Mouse (Mus musculus) left cerebral cortex, postnatal 14 days (tissue): ENCODE measurements at regions not wholly inside any gene's neighbourhood (a gene's known extent, or its start where the extent isn't known, plus 50 kb on each side); places are given as distances from the start of the nearest gene placed in this dataset.

ENCODE experiments used
- DNase-seq, 2 experiments: peaks; one replicate each; pipeline ENCODE4 v3.0.0; 2021 to 2022; ENCODE audit warnings: low spot score in 2 of 2, mixed read lengths in 1 of 2
- intact Hi-C: fragments of 180-260 bp; cut with DNase I; formaldehyde crosslinking; loops from one replicate; pipeline ENCODE4 v1.15.1; 2025

GRCm38 (mm10) chr3:35404492-35405390 lies 349.2 kb upstream of the Atp11b start:
- peak; percentile 27 to 33 for DNase-seq
- intact Hi-C loops: loop anchor here (5.0 kb wide), 1 partner anchor 62 kb away; no protein-coding TSS in a partner anchor

GRCm38 (mm10) chr3:35405621-35406079 lies 348.3 kb upstream of the Atp11b start:
- DNase-seq: peak; percentile 47 to 64
- intact Hi-C loops: loop anchor here (5.0 kb wide), 1 partner anchor 63 kb away; no protein-coding TSS in a partner anchor

- intact Hi-C loops: no loop called here
- no peak for DNase-seq
Measured at GRCm38 (mm10) chr3:35437687-35438086, 316.2 kb upstream of the Atp11b start.

GRCm38 (mm10) chr3:35462858-35463257 lies 291.0 kb upstream of the Atp11b start:
- DNase-seq: no peak
- intact Hi-C loops: no loop called here

- intact Hi-C loops: no loop called here
- DNase-seq: no peak
Measured at GRCm38 (mm10) chr3:35464212-35464911, 289.5 kb upstream of the Atp11b start.

GRCm38 (mm10) chr3:35465956-35466355 lies 287.9 kb upstream of the Atp11b start:
- intact Hi-C loops: no loop called here
- no peak for DNase-seq

- intact Hi-C loops: no loop called here
- DNase-seq: no peak
Measured at GRCm38 (mm10) chr3:35473351-35473750, 280.6 kb upstream of the Atp11b start.

GRCm38 (mm10) chr3:35474361-35474760 lies 279.5 kb upstream of the Atp11b start:
- intact Hi-C loops: no loop called here
- DNase-seq: no peak

GRCm38 (mm10) chr3:35475326-35475725 lies 278.6 kb upstream of the Atp11b start:
- peak in 1 of 2 experiments; percentile 31 for DNase-seq

GRCm38 (mm10) chr3:35480714-35481695 lies 272.9 kb upstream of the Atp11b start:
- intact Hi-C loops: loop anchor here (5.0 to 10.0 kb wide), 4 partner anchors 376 to 1626 kb away; no protein-coding TSS in a partner anchor
- DNase-seq: no peak

More at GRCm38 (mm10) chr3:35475326-35475725, 278.6 kb upstream of the Atp11b start:
- intact Hi-C loops: no loop called here

GRCm38 (mm10) chr3:35481841-35482240 lies 272.1 kb upstream of the Atp11b start:
- intact Hi-C loops: loop anchor here (1.0 to 10.0 kb wide), 7 partner anchors 93 to 1627 kb away; no protein-coding TSS in a partner anchor
- peak in 1 of 2 experiments; percentile 33 for DNase-seq

GRCm38 (mm10) chr3:35482296-35482695 lies 271.6 kb upstream of the Atp11b start:
- intact Hi-C loops: loop anchor here (1.0 to 10.0 kb wide), 7 partner anchors 93 to 1627 kb away; no protein-coding TSS in a partner anchor

GRCm38 (mm10) chr3:35482759-35483158 lies 271.1 kb upstream of the Atp11b start:
- intact Hi-C loops: loop anchor here (1.0 to 10.0 kb wide), 7 partner anchors 92 to 1628 kb away; no protein-coding TSS in a partner anchor
- DNase-seq: no peak

More at GRCm38 (mm10) chr3:35482296-35482695, 271.6 kb upstream of the Atp11b start:
- DNase-seq: peak; percentile 85 to 87

GRCm38 (mm10) chr3:35496027-35496824 lies 257.7 kb upstream of the Atp11b start:
- intact Hi-C loops: no loop called here
- DNase-seq: no peak

- intact Hi-C loops: no loop called here
- DNase-seq: no peak
Measured at GRCm38 (mm10) chr3:35510314-35510713, 243.6 kb upstream of the Atp11b start.

GRCm38 (mm10) chr3:35516517-35516916 lies 237.4 kb upstream of the Atp11b start:
- no peak for DNase-seq
- intact Hi-C loops: no loop called here

GRCm38 (mm10) chr3:35520131-35520530 lies 233.8 kb upstream of the Atp11b start:
- intact Hi-C loops: no loop called here
- DNase-seq: peak in 1 of 2 experiments; percentile 19

GRCm38 (mm10) chr3:35547696-35548095 lies 206.2 kb upstream of the Atp11b start:
- intact Hi-C loops: no loop called here

More at GRCm38 (mm10) chr3:35547696-35548095, 206.2 kb upstream of the Atp11b start:
- DNase-seq: no peak
